Mouse (Mus musculus): ENCODE data around the gene Egr2. TPM values are rescaled to one million over a fixed set of nuclear protein-coding genes. Genes with fewer than 3 reads are reported as not detected.

Gene Egr2
- polyA plus RNA-seq, 1 experiment from 2014 or later: 0.32 TPM

- no peak for ATAC-seq (ENCODE audit: insufficient read depth, low FRiP score)
- Histone ChIP-seq H3K36me3 (ENCODE audit: control insufficient read depth, insufficient read depth, low read length) (no peaks in the 10 kb centered on the region), H3K9me3 (replicated peaks; ENCODE audit: control insufficient read depth, low read length) (no peaks in the 10 kb centered on the region), H3K27me3 (ENCODE audit: control insufficient read depth, insufficient read depth, low read length) (no peaks in the 10 kb centered on the region), H3K4me2 (ENCODE audit: low read depth, low read length) (0 out of 2 replicates have a peak overlapping the region, but pooled peaks have one; percentile 2), H3K4me3 (replicated peaks; ENCODE audit: low read length) (no peak overlapping the region), H3K4me1 (ENCODE audit: control insufficient read depth, insufficient read depth, low read length) (no peaks in the 10 kb centered on the region), H3K9ac (ENCODE audit: low read length) (no peak overlapping the region), H3K27ac (ENCODE audit: low read length) (no peak overlapping the region)
- 50% methylated on average over 5 of the region's 5 CpGs for WGBS
These were observed 31.2 kb upstream of the Egr2 start for GRCm38 (mm10) chr10:67504046-67504445.

GRCm38 (mm10) chr10:67505248-67505647 lies 30.0 kb upstream of the Egr2 start:
- no peak for ATAC-seq (ENCODE audit: insufficient read depth, low FRiP score)
- no peaks in the 10 kb centered on the region for H3K36me3 ChIP-seq (ENCODE audit: control insufficient read depth, insufficient read depth, low read length)
- H3K9ac ChIP-seq (ENCODE audit: low read length): no peak overlapping the region
- H3K4me3 ChIP-seq (replicated peaks; ENCODE audit: low read length): no peak overlapping the region
- no peaks in the 10 kb centered on the region for H3K27me3 ChIP-seq (ENCODE audit: control insufficient read depth, insufficient read depth, low read length)
- H3K27ac ChIP-seq (ENCODE audit: low read length): no peak overlapping the region
- H3K9me3 ChIP-seq (replicated peaks; ENCODE audit: control insufficient read depth, low read length): no peaks in the 10 kb centered on the region
- WGBS: 69% methylated on average over 3 of the region's 3 CpGs
- H3K4me2 ChIP-seq (ENCODE audit: low read depth, low read length): no peak overlapping the region
- no peaks in the 10 kb centered on the region for H3K4me1 ChIP-seq (ENCODE audit: control insufficient read depth, insufficient read depth, low read length)

GRCm38 (mm10) chr10:67512211-67512610 lies 23.1 kb upstream of the Egr2 start:
- 66% methylated on average over 8 of the region's 8 CpGs for WGBS
- Histone ChIP-seq H3K4me1 (ENCODE audit: control insufficient read depth, insufficient read depth, low read length) (no peaks in the 10 kb centered on the region), H3K9ac (ENCODE audit: low read length) (no peak overlapping the region), H3K27me3 (ENCODE audit: control insufficient read depth, insufficient read depth, low read length) (no peaks in the 10 kb centered on the region), H3K9me3 (replicated peaks; ENCODE audit: control insufficient read depth, low read length) (no peaks in the 10 kb centered on the region), H3K36me3 (ENCODE audit: control insufficient read depth, insufficient read depth, low read length) (no peaks in the 10 kb centered on the region), H3K4me3 (replicated peaks; ENCODE audit: low read length) (no peak overlapping the region), H3K4me2 (ENCODE audit: low read depth, low read length) (no peak overlapping the region), H3K27ac (ENCODE audit: low read length) (no peak overlapping the region)
- ATAC-seq (ENCODE audit: insufficient read depth, low FRiP score): no peak

GRCm38 (mm10) chr10:67512871-67513270 lies 22.4 kb upstream of the Egr2 start:
- ATAC-seq (ENCODE audit: insufficient read depth, low FRiP score): no peak
- no peak overlapping the region for H3K4me2 ChIP-seq (ENCODE audit: low read depth, low read length)
- H3K36me3 ChIP-seq (ENCODE audit: control insufficient read depth, insufficient read depth, low read length): no peaks in the 10 kb centered on the region
- H3K4me3 ChIP-seq (replicated peaks; ENCODE audit: low read length): no peak overlapping the region
- no peaks in the 10 kb centered on the region for H3K27me3 ChIP-seq (ENCODE audit: control insufficient read depth, insufficient read depth, low read length)
- H3K4me1 ChIP-seq (ENCODE audit: control insufficient read depth, insufficient read depth, low read length): no peaks in the 10 kb centered on the region
- no peak overlapping the region for H3K27ac ChIP-seq (ENCODE audit: low read length)
- 70% methylated on average over 7 of the region's 7 CpGs for WGBS
- no peak overlapping the region for H3K9ac ChIP-seq (ENCODE audit: low read length)
- no peaks in the 10 kb centered on the region for H3K9me3 ChIP-seq (replicated peaks; ENCODE audit: control insufficient read depth, low read length)

- Histone ChIP-seq H3K4me3 (replicated peaks; ENCODE audit: low read length) (no peak overlapping the region), H3K4me1 (ENCODE audit: control insufficient read depth, insufficient read depth, low read length) (no peaks in the 10 kb centered on the region), H3K9ac (ENCODE audit: low read length) (no peak overlapping the region), H3K27me3 (ENCODE audit: control insufficient read depth, insufficient read depth, low read length) (no peaks in the 10 kb centered on the region), H3K9me3 (replicated peaks; ENCODE audit: control insufficient read depth, low read length) (no peaks in the 10 kb centered on the region), H3K4me2 (ENCODE audit: low read depth, low read length) (no peak overlapping the region), H3K36me3 (ENCODE audit: control insufficient read depth, insufficient read depth, low read length) (no peaks in the 10 kb centered on the region), H3K27ac (ENCODE audit: low read length) (no peak overlapping the region)
- whole genome bisulfite sequencing: 82% methylated on average over 3 of the region's 3 CpGs
- ATAC-seq (ENCODE audit: insufficient read depth, low FRiP score): no peak
These were observed 16.5 kb upstream of the Egr2 start for GRCm38 (mm10) chr10:67518733-67519132.

GRCm38 (mm10) chr10:67524130-67524529 lies 11.1 kb upstream of the Egr2 start:
- H3K4me2 ChIP-seq (ENCODE audit: low read depth, low read length): no peak overlapping the region
- no peaks in the 10 kb centered on the region for H3K36me3 ChIP-seq (ENCODE audit: control insufficient read depth, insufficient read depth, low read length)
- no peaks in the 10 kb centered on the region for H3K9me3 ChIP-seq (replicated peaks; ENCODE audit: control insufficient read depth, low read length)
- H3K27ac ChIP-seq (ENCODE audit: low read length): no peak overlapping the region
- WGBS: 70% methylated on average over 3 of the region's 3 CpGs
- no peak overlapping the region for H3K9ac ChIP-seq (ENCODE audit: low read length)
- ATAC-seq (ENCODE audit: insufficient read depth, low FRiP score): no peak
- H3K4me1 ChIP-seq (ENCODE audit: control insufficient read depth, insufficient read depth, low read length): no peaks in the 10 kb centered on the region
- H3K27me3 ChIP-seq (ENCODE audit: control insufficient read depth, insufficient read depth, low read length): no peaks in the 10 kb centered on the region
- H3K4me3 ChIP-seq (replicated peaks; ENCODE audit: low read length): no peak overlapping the region

- no peak overlapping the region for H3K27ac ChIP-seq (ENCODE audit: low read length)
- no peak overlapping the region for H3K4me3 ChIP-seq (replicated peaks; ENCODE audit: low read length)
- WGBS: 78% methylated on average over 7 of the region's 7 CpGs
- H3K27me3 ChIP-seq (ENCODE audit: control insufficient read depth, insufficient read depth, low read length): no peaks in the 10 kb centered on the region
- H3K4me2 ChIP-seq (ENCODE audit: low read depth, low read length): no peak overlapping the region
- no peak overlapping the region for H3K9ac ChIP-seq (ENCODE audit: low read length)
- no peaks in the 10 kb centered on the region for H3K4me1 ChIP-seq (ENCODE audit: control insufficient read depth, insufficient read depth, low read length)
- ATAC-seq (ENCODE audit: insufficient read depth, low FRiP score): no peak
- no peaks in the 10 kb centered on the region for H3K9me3 ChIP-seq (replicated peaks; ENCODE audit: control insufficient read depth, low read length)
- H3K36me3 ChIP-seq (ENCODE audit: control insufficient read depth, insufficient read depth, low read length): no peaks in the 10 kb centered on the region
These were observed 10.6 kb upstream of the Egr2 start for GRCm38 (mm10) chr10:67524694-67525093.

GRCm38 (mm10) chr10:67526435-67526834 lies 8.8 kb upstream of the Egr2 start:
- H3K27ac ChIP-seq (ENCODE audit: low read length): no peak overlapping the region
- H3K4me3 ChIP-seq (replicated peaks; ENCODE audit: low read length): no peak overlapping the region
- H3K9ac ChIP-seq (ENCODE audit: low read length): no peak overlapping the region
- no peak overlapping the region for H3K4me2 ChIP-seq (ENCODE audit: low read depth, low read length)
- no peak for ATAC-seq (ENCODE audit: insufficient read depth, low FRiP score)
- H3K9me3 ChIP-seq (replicated peaks; ENCODE audit: control insufficient read depth, low read length): no peaks in the 10 kb centered on the region
- no peaks in the 10 kb centered on the region for H3K27me3 ChIP-seq (ENCODE audit: control insufficient read depth, insufficient read depth, low read length)
- H3K4me1 ChIP-seq (ENCODE audit: control insufficient read depth, insufficient read depth, low read length): no peaks in the 10 kb centered on the region
- no peaks in the 10 kb centered on the region for H3K36me3 ChIP-seq (ENCODE audit: control insufficient read depth, insufficient read depth, low read length)
- WGBS: 76% methylated on average over 9 of the region's 9 CpGs

GRCm38 (mm10) chr10:67529769-67530168 lies 5.5 kb upstream of the Egr2 start:
- no peak overlapping the region for H3K27ac ChIP-seq (ENCODE audit: low read length)
- H3K4me2 ChIP-seq (ENCODE audit: low read depth, low read length): no peak overlapping the region
- no peaks in the 10 kb centered on the region for H3K9me3 ChIP-seq (replicated peaks; ENCODE audit: control insufficient read depth, low read length)
- no peaks in the 10 kb centered on the region for H3K36me3 ChIP-seq (ENCODE audit: control insufficient read depth, insufficient read depth, low read length)
- ATAC-seq (ENCODE audit: insufficient read depth, low FRiP score): no peak
- H3K27me3 ChIP-seq (ENCODE audit: control insufficient read depth, insufficient read depth, low read length): peaks cover 18% of the 10 kb centered on the region
- H3K4me1 ChIP-seq (ENCODE audit: control insufficient read depth, insufficient read depth, low read length): no peaks in the 10 kb centered on the region
- 71% methylated on average over 4 of the region's 4 CpGs for WGBS
- H3K9ac ChIP-seq (ENCODE audit: low read length): no peak overlapping the region
- H3K4me3 ChIP-seq (replicated peaks; ENCODE audit: low read length): no peak overlapping the region

- no peaks in the 10 kb centered on the region for H3K36me3 ChIP-seq (ENCODE audit: control insufficient read depth, insufficient read depth, low read length)
- peak overlapping the region; percentile 99 for H3K4me2 ChIP-seq (ENCODE audit: low read depth, low read length)
- peak overlapping the region; percentile 59 for H3K4me3 ChIP-seq (replicated peaks; ENCODE audit: low read length)
- H3K27me3 ChIP-seq (ENCODE audit: control insufficient read depth, insufficient read depth, low read length): peaks cover 68% of the 10 kb centered on the region
- no peak overlapping the region for H3K27ac ChIP-seq (ENCODE audit: low read length)
- peak overlapping the region; percentile 65 for H3K9ac ChIP-seq (ENCODE audit: low read length)
- ATAC-seq (ENCODE audit: insufficient read depth, low FRiP score): peak; percentile 45
- under 1% methylated on average over 35 of the region's 35 CpGs for WGBS
- peaks cover 26% of the 10 kb centered on the region for H3K4me1 ChIP-seq (ENCODE audit: control insufficient read depth, insufficient read depth, low read length)
- no peaks in the 10 kb centered on the region for H3K9me3 ChIP-seq (replicated peaks; ENCODE audit: control insufficient read depth, low read length)
These were observed 697 bp downstream of the Egr2 start for GRCm38 (mm10) chr10:67535972-67536371.
